Mouse (Mus musculus): ENCODE data around the gene Melk.

DNA sequence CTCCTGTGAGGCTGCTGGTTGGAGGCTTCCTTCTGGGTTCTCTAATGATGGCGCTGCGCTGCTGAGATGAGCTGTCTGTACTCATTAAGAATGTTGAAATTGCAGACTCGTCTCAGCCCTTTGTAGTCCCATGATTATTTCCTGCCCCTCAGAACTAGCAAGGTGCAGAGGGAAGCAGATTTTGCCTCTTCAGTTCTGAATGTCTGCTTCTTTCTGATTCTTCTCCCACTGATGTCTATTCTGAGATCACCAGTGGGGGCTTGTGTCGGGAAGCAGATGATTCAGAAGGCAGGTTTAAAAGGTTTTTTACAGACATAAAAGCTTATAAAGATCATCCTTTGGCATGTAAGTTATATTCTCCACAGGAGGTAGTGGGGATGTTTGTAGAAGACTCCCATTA, 10.2 kb downstream of the Melk start:
- TF ChIP-seq GATA1 (IDR thresholded peaks at IDR 0.05; ENCODE audit: borderline replicate concordance, low read length): no peak
- no peak for TF ChIP-seq FLI1 (IDR thresholded peaks at IDR 0.05; ENCODE audit: low read length)

All from megakaryocyte, embryonic 14.5 days (primary cell).